Mouse (Mus musculus) hindbrain, embryonic 10.5 days (tissue): ENCODE measurements around the gene Rp2. TPM values are rescaled to one million over a fixed set of nuclear protein-coding genes. Genes with fewer than 3 reads are reported as not detected.
A peak's percentile ranks its signal among the peaks of the same experiment; 100 is the strongest.

ENCODE experiments used
- DNase-seq: peaks from one replicate; pipeline ENCODE4 v3.0.0-alpha.2; 2017; ENCODE audit warnings: low spot score
- H3K27ac ChIP-seq: fragments of 300-500 bp; sonication (generic); 2 replicates; pipeline ENCODE4 v1.5.1; 2016; ENCODE audit warnings: mild to moderate bottlenecking, moderate library complexity
- H3K27me3 ChIP-seq: fragments of 300-500 bp; sonication (generic); 2 replicates; pipeline ENCODE4 v1.6.1; 2016; ENCODE audit warnings: mild to moderate bottlenecking; ENCODE audit not compliant: poor library complexity, insufficient read depth, severe bottlenecking
- H3K36me3 ChIP-seq: fragments of 300-500 bp; sonication (generic); 2 replicates; pipeline ENCODE4 v1.6.1; 2016; ENCODE audit warnings: mild to moderate bottlenecking, moderate library complexity
- H3K4me1 ChIP-seq: fragments of 300-500 bp; sonication (generic); replicated peaks from 2 replicates; pipeline ENCODE4 v1.6.1; 2016; ENCODE audit warnings: mild to moderate bottlenecking
- H3K4me3 ChIP-seq: fragments of 300-500 bp; sonication (generic); 2 replicates; pipeline ENCODE4 v1.5.1; 2016; ENCODE audit warnings: mild to moderate bottlenecking, moderate library complexity
- H3K9me3 ChIP-seq: fragments of 300-500 bp; sonication (generic); 2 replicates; pipeline ENCODE4 v1.6.1; 2016; ENCODE audit warnings: mild to moderate bottlenecking, moderate library complexity
- WGBS: fragments of 180-500 bp; shearing (Covaris S2); methylation state at CpG from one replicate; pipeline ENCODE4 v1.1.7; 2016; 5-methylcytosine and 5-hydroxymethylcytosine counted together
- polyA plus RNA-seq: library from polyadenylated mRNA; unstranded; fragments of >200 nt; fragmentation: Nextera tagmentation; extraction: Ambion mirVana; gene quantifications from 2 replicates; pipeline ENCODE4 v1.2.1, GENCODE M21; 2016

Rp2 gene
- polyA plus RNA-seq, 1 experiment from 2014 or later: 14.6 TPM

- WGBS: 80% methylated on average over 3 of the region's 3 CpGs
- no peak for DNase-seq
Observed at GRCm38 (mm10) chrX:20392942-20393341, 28.7 kb downstream of the Rp2 start.

GRCm38 (mm10) chrX:20404068-20404467 is 39.8 kb downstream of the Rp2 start:
- Histone ChIP-seq H3K36me3 (no peaks in the 10 kb centered on the region), H3K4me3 (no peak overlapping the region), H3K27me3 (no peaks in the 10 kb centered on the region), H3K27ac (no peak overlapping the region), H3K9me3 (no peaks in the 10 kb centered on the region), H3K4me1 (no peaks in the 10 kb centered on the region)
- WGBS: 86% methylated on average over 4 of the region's 4 CpGs
- no peak for DNase-seq

More at GRCm38 (mm10) chrX:20392942-20393341, 28.7 kb downstream of the Rp2 start:
- Histone ChIP-seq H3K9me3 (no peaks in the 10 kb centered on the region), H3K27ac (no peak overlapping the region), H3K4me1 (no peaks in the 10 kb centered on the region), H3K36me3 (peaks cover 11% of the 10 kb centered on the region; the same call in 1 of the 2 replicates), H3K27me3 (no peaks in the 10 kb centered on the region), H3K4me3 (no peak overlapping the region)

GRCm38 (mm10) chrX:20406909-20407308 is 42.6 kb downstream of the Rp2 start:
- Histone ChIP-seq H3K27me3 (no peaks in the 10 kb centered on the region), H3K4me1 (no peaks in the 10 kb centered on the region), H3K4me3 (no peak overlapping the region), H3K9me3 (no peaks in the 10 kb centered on the region), H3K27ac (no peak overlapping the region), H3K36me3 (no peaks in the 10 kb centered on the region)
- WGBS: 90% methylated on average over 2 of the region's 2 CpGs
- no peak for DNase-seq

GRCm38 (mm10) chrX:20407676-20408075 is 43.4 kb downstream of the Rp2 start:
- Histone ChIP-seq H3K27me3 (no peaks in the 10 kb centered on the region), H3K4me1 (no peaks in the 10 kb centered on the region), H3K27ac (no peak overlapping the region), H3K9me3 (no peaks in the 10 kb centered on the region), H3K4me3 (no peak overlapping the region), H3K36me3 (no peaks in the 10 kb centered on the region)
- 76% methylated on average over 2 of the region's 2 CpGs for WGBS
- no peak for DNase-seq

GRCm38 (mm10) chrX:20411382-20411781 is 47.1 kb downstream of the Rp2 start:
- no peaks in the 10 kb centered on the region for H3K9me3 ChIP-seq
- no peak for DNase-seq
- H3K27ac ChIP-seq: no peak overlapping the region
- WGBS: 98% methylated on average over 4 of the region's 4 CpGs
- H3K4me3 ChIP-seq: no peak overlapping the region
- H3K4me1 ChIP-seq: no peaks in the 10 kb centered on the region
- H3K27me3 ChIP-seq: no peaks in the 10 kb centered on the region
- H3K36me3 ChIP-seq: no peaks in the 10 kb centered on the region

GRCm38 (mm10) chrX:20412221-20412620 is 47.9 kb downstream of the Rp2 start:
- Histone ChIP-seq H3K27ac (no peak overlapping the region), H3K36me3 (no peaks in the 10 kb centered on the region), H3K27me3 (no peaks in the 10 kb centered on the region), H3K4me1 (no peaks in the 10 kb centered on the region), H3K4me3 (no peak overlapping the region), H3K9me3 (no peaks in the 10 kb centered on the region)
- no peak for DNase-seq
- WGBS: 84% methylated on average over 3 of the region's 3 CpGs

- Histone ChIP-seq H3K36me3 (no peaks in the 10 kb centered on the region), H3K9me3 (no peaks in the 10 kb centered on the region), H3K27ac (no peak overlapping the region), H3K4me1 (no peaks in the 10 kb centered on the region), H3K27me3 (no peaks in the 10 kb centered on the region), H3K4me3 (no peak overlapping the region)
- DNase-seq: no peak
- WGBS: 58% methylated on average over 10 of the region's 10 CpGs
Observed at GRCm38 (mm10) chrX:20414885-20415622, 50.8 kb downstream of the Rp2 start.

GRCm38 (mm10) chrX:20418461-20418860 is 54.2 kb downstream of the Rp2 start:
- no peak for DNase-seq
- Histone ChIP-seq H3K27ac (no peak overlapping the region), H3K36me3 (no peaks in the 10 kb centered on the region), H3K27me3 (no peaks in the 10 kb centered on the region), H3K4me1 (no peaks in the 10 kb centered on the region), H3K9me3 (no peaks in the 10 kb centered on the region), H3K4me3 (no peak overlapping the region)
- 90% methylated on average over 2 of the region's 2 CpGs for WGBS

- no peak for DNase-seq
- Histone ChIP-seq H3K9me3 (no peaks in the 10 kb centered on the region), H3K27me3 (no peaks in the 10 kb centered on the region), H3K27ac (no peak overlapping the region), H3K4me3 (no peak overlapping the region), H3K4me1 (no peaks in the 10 kb centered on the region), H3K36me3 (no peaks in the 10 kb centered on the region)
- 89% methylated on average over 4 of the region's 4 CpGs for WGBS
Observed at GRCm38 (mm10) chrX:20419536-20419935, 55.3 kb downstream of the Rp2 start.

- H3K9me3 ChIP-seq: peaks cover 9% of the 10 kb centered on the region; the same call in 1 of the 2 replicates
- DNase-seq: peak; percentile 83
- no peaks in the 10 kb centered on the region for H3K4me1 ChIP-seq
- H3K27ac ChIP-seq: peak within 1 kb of the TSS; percentile 91
- WGBS: 22% methylated on average over 62 of the region's 67 CpGs
- H3K27me3 ChIP-seq: no peaks in the 10 kb centered on the region
- peaks cover 8% of the 10 kb centered on the region; the same call in 1 of the 2 replicates for H3K36me3 ChIP-seq
- H3K4me3 ChIP-seq: peak within 1 kb of the TSS; percentile 72
Observed at GRCm38 (mm10) chrX:20425140-20425838, 61.0 kb downstream of the Rp2 start, which contains the start of gene Jade3. Jade3 (plus strand) TSS chrX:20425688.

GRCm38 (mm10) chrX:20425839-20426449 is 61.7 kb downstream of the Rp2 start:
- peaks cover 9% of the 10 kb centered on the region; the same call in 1 of the 2 replicates for H3K36me3 ChIP-seq
- peak overlapping the region; percentile 91 for H3K27ac ChIP-seq
- H3K4me3 ChIP-seq: peak overlapping the region; percentile 72
- no peaks in the 10 kb centered on the region for H3K4me1 ChIP-seq
- no peaks in the 10 kb centered on the region for H3K27me3 ChIP-seq
- peak; percentile 51 for DNase-seq
- peaks cover 9% of the 10 kb centered on the region; the same call in 1 of the 2 replicates for H3K9me3 ChIP-seq
- 25% methylated on average over 51 of the region's 51 CpGs for WGBS
